Mouse (Mus musculus) CH12.LX (cell line): ENCODE results near the gene Trpv1. TPM values are rescaled to one million over a fixed set of nuclear protein-coding genes. Genes with fewer than 3 reads are reported as not detected.

ENCODE experiments used
- DNase-seq: peaks from one replicate; pipeline ENCODE4 v3.0.0-alpha.2; 2013; ENCODE audit errors: extremely low read depth
- H3K27ac ChIP-seq: 2 replicates; pipeline ENCODE4 v1.5.1; 2012; ENCODE audit warnings: low read depth, mild to moderate bottlenecking, control low read depth, moderate library complexity; ENCODE audit not compliant: insufficient read depth
- H3K27me3 ChIP-seq: replicated peaks from 2 replicates; pipeline ENCODE3; 2012; ENCODE audit warnings: inconsistent platforms
- H3K36me3 ChIP-seq, 2 experiments: replicated peaks in 1 of 2; 2 replicates each; pipeline versions ENCODE3 to v1.6.1; 2012; ENCODE audit warnings: inconsistent platforms in 1 of 2, low read length in 1 of 2, mild to moderate bottlenecking in 1 of 2, mixed read lengths in 1 of 2, moderate library complexity in 1 of 2; ENCODE audit not compliant: control insufficient read depth in 1 of 2, insufficient read depth in 1 of 2
- H3K4me1 ChIP-seq, 2 experiments: 2 replicates each; pipeline ENCODE4 v1.6.1; 2012; ENCODE audit warnings: inconsistent platforms in 1 of 2, moderate library complexity in 1 of 2; ENCODE audit not compliant: insufficient read depth in 2 of 2, control insufficient read depth in 1 of 2
- H3K4me2 ChIP-seq: 2 replicates; pipeline ENCODE4 v1.6.1; 2012; ENCODE audit warnings: low read depth, mild to moderate bottlenecking, control low read depth; ENCODE audit not compliant: poor library complexity, insufficient read depth, severe bottlenecking
- H3K4me3 ChIP-seq, 3 experiments: fragments of 150-350 bp in 1 of 3; sonication (generic) in 1 of 3; replicated peaks in 1 of 3; 2 replicates each; pipeline versions ENCODE3 to v1.5.1; 2011 to 2012; ENCODE audit warnings: low read depth in 2 of 3, low read length in 2 of 3, mild to moderate bottlenecking in 2 of 3, moderate library complexity in 2 of 3, control low read depth in 1 of 3, improper control_type of control experiment in 1 of 3, inconsistent platforms in 1 of 3, mixed read lengths in 1 of 3; ENCODE audit not compliant: poor library complexity in 1 of 3
- H3K79me2 ChIP-seq: replicated peaks from 2 replicates; pipeline ENCODE4 v1.6.1; 2012; ENCODE audit warnings: mild to moderate bottlenecking, moderate library complexity; ENCODE audit not compliant: control insufficient read depth, poor library complexity, insufficient read depth, severe bottlenecking; ENCODE audit errors: extremely low read depth
- H3K9ac ChIP-seq: 2 replicates; pipeline ENCODE4 v1.6.1; 2012; ENCODE audit warnings: low read depth, mild to moderate bottlenecking, control low read depth, moderate library complexity; ENCODE audit not compliant: insufficient read depth
- H3K9me3 ChIP-seq: replicated peaks from 2 replicates; pipeline ENCODE3; 2012; ENCODE audit warnings: low read length, inconsistent platforms, mixed read lengths
- BHLHE40 ChIP-seq: IDR thresholded peaks from 2 replicates; pipeline ENCODE4 v1.6.1; 2011; ENCODE audit warnings: mild to moderate bottlenecking, low read depth, low read length, improper control_type of control experiment
- CHD2 ChIP-seq: IDR thresholded peaks from 2 replicates; pipeline ENCODE4 v1.6.1; 2011; ENCODE audit warnings: low read length, improper control_type of control experiment
- CTCF ChIP-seq, 2 experiments: IDR thresholded peaks in 1 of 2; conservative IDR thresholded peaks in 1 of 2; 2 replicates each; pipeline ENCODE4 v1.5.1; 2011 to 2012; ENCODE audit warnings: low read depth in 2 of 2, low read length in 2 of 2, improper control_type of control experiment in 1 of 2, inconsistent platforms in 1 of 2, mild to moderate bottlenecking in 1 of 2, moderate library complexity in 1 of 2
- E2F4 ChIP-seq: IDR thresholded peaks from 2 replicates; pipeline ENCODE4 v1.6.1; 2011; ENCODE audit warnings: low read depth, low read length, improper control_type of control experiment; ENCODE audit not compliant: insufficient replicate concordance
- ETS1 ChIP-seq: conservative IDR thresholded peaks from 2 replicates; pipeline ENCODE4 v1.6.1; 2012; ENCODE audit warnings: low read depth, mild to moderate bottlenecking, inconsistent platforms, low read length, improper control_type of control experiment, moderate library complexity
- HCFC1 ChIP-seq: IDR thresholded peaks from 2 replicates; pipeline ENCODE4 v1.6.1; 2012; ENCODE audit warnings: low read depth, mild to moderate bottlenecking, inconsistent platforms, low read length, improper control_type of control experiment
- IRF4 ChIP-seq: IDR thresholded peaks from 2 replicates; pipeline ENCODE4 v1.6.1; 2014; ENCODE audit warnings: low read depth, mild to moderate bottlenecking, inconsistent platforms, low read length, improper control_type of control experiment
- JUN ChIP-seq: IDR thresholded peaks from 2 replicates; pipeline ENCODE4 v1.6.1; 2011; ENCODE audit warnings: low read depth, mild to moderate bottlenecking, low read length, improper control_type of control experiment, moderate library complexity; ENCODE audit not compliant: insufficient read depth
- JUND ChIP-seq: conservative IDR thresholded peaks from 2 replicates; pipeline ENCODE4 v1.6.1; 2011; ENCODE audit warnings: low read depth, low read length, improper control_type of control experiment
- KAT2A ChIP-seq: IDR thresholded peaks from 2 replicates; pipeline ENCODE4 v1.6.1; 2012; ENCODE audit warnings: low read length, improper control_type of control experiment, inconsistent platforms; ENCODE audit not compliant: insufficient replicate concordance
- MEF2A ChIP-seq: IDR thresholded peaks from 2 replicates; pipeline ENCODE4 v1.6.1; 2014; ENCODE audit warnings: low read depth, mild to moderate bottlenecking, inconsistent platforms, low read length, improper control_type of control experiment, borderline replicate concordance
- MXI1 ChIP-seq: IDR thresholded peaks from 2 replicates; pipeline ENCODE4 v1.6.1; 2011; ENCODE audit warnings: mild to moderate bottlenecking, low read depth, low read length, improper control_type of control experiment
- MYC ChIP-seq: IDR thresholded peaks from 2 replicates; pipeline ENCODE4 v1.6.1; 2011; ENCODE audit warnings: low read depth, mild to moderate bottlenecking, improper control_type of control experiment, low read length
- NELFE ChIP-seq: IDR thresholded peaks from 2 replicates; pipeline ENCODE4 v1.6.1; 2011; ENCODE audit warnings: low read depth, low read length, improper control_type of control experiment
- NRF1 ChIP-seq: IDR thresholded peaks from 2 replicates; pipeline ENCODE4 v1.6.1; 2014; ENCODE audit warnings: low read depth, mild to moderate bottlenecking, inconsistent platforms, low read length, improper control_type of control experiment, moderate library complexity
- PAX5 ChIP-seq: IDR thresholded peaks from 2 replicates; pipeline ENCODE4 v1.6.1; 2012; ENCODE audit warnings: low read length, inconsistent platforms, mixed read lengths
- POLR2AphosphoS2 ChIP-seq: IDR thresholded peaks from 2 replicates; pipeline ENCODE4 v1.6.1; 2011; ENCODE audit warnings: low read depth, low read length, improper control_type of control experiment
- SIN3A ChIP-seq: IDR thresholded peaks from 2 replicates; pipeline ENCODE4 v1.6.1; 2012; ENCODE audit warnings: low read length, improper control_type of control experiment, inconsistent platforms
- SMC3 ChIP-seq: IDR thresholded peaks from 2 replicates; pipeline ENCODE4 v1.6.1; 2011; ENCODE audit warnings: low read depth, low read length, improper control_type of control experiment
- TBP ChIP-seq: conservative IDR thresholded peaks from 2 replicates; pipeline ENCODE4 v1.6.1; 2011; ENCODE audit warnings: low read depth, low read length, improper control_type of control experiment
- TCF12 ChIP-seq: IDR thresholded peaks from 2 replicates; pipeline ENCODE4 v1.6.1; 2014; ENCODE audit warnings: low read depth, mild to moderate bottlenecking, inconsistent platforms, low read length, improper control_type of control experiment
- UBTF ChIP-seq: IDR thresholded peaks from 2 replicates; pipeline ENCODE4 v1.6.1; 2012; ENCODE audit warnings: low read depth, mild to moderate bottlenecking, inconsistent platforms, low read length, improper control_type of control experiment, moderate library complexity
- USF1 ChIP-seq: IDR thresholded peaks from 2 replicates; pipeline ENCODE4 v1.6.1; 2014; ENCODE audit warnings: low read depth, mild to moderate bottlenecking, inconsistent platforms, low read length, improper control_type of control experiment
- ZC3H11A ChIP-seq: IDR thresholded peaks from 2 replicates; pipeline ENCODE4 v1.6.1; 2012; ENCODE audit warnings: low read depth, mild to moderate bottlenecking, inconsistent platforms, low read length, improper control_type of control experiment
- ZKSCAN1 ChIP-seq: IDR thresholded peaks from 2 replicates; pipeline ENCODE4 v1.6.1; 2012; ENCODE audit warnings: low read depth, inconsistent platforms, low read length, improper control_type of control experiment, borderline replicate concordance
- ZMIZ1 ChIP-seq: IDR thresholded peaks from 2 replicates; pipeline ENCODE4 v1.6.1; 2012; ENCODE audit warnings: low read depth, mild to moderate bottlenecking, inconsistent platforms, low read length, improper control_type of control experiment
- ZNF384 ChIP-seq: IDR thresholded peaks from 2 replicates; pipeline ENCODE4 v1.6.1; 2012; ENCODE audit warnings: low read depth, low read length, improper control_type of control experiment, inconsistent platforms
- dilution Hi-C: fragments of 300-500 bp; cut with MboI; formaldehyde crosslinking; loops from 2 replicates; pipeline ENCODE4 v1.14.3; 2020; ENCODE audit warnings: low sequenced_read_pairs; ENCODE audit not compliant: extremely low pct_unique_long_range_greater_than_20kb, extremely low pct_ligation_motif_present
- in situ Hi-C: fragments of 300-500 bp; cut with MboI; formaldehyde crosslinking; loops from 3 replicates; pipeline ENCODE4 v1.14.3; 2019; ENCODE audit warnings: low sequenced_read_pairs, low pct_ligation_motif_present, low pct_unique_long_range_greater_than_20kb, mixed read lengths
- polyA plus RNA-seq: library from polyadenylated mRNA; unstranded; fragments of >175 nt; gene quantifications from 2 replicates; pipeline ENCODE4 v1.2.1, GENCODE M21; 2012; ENCODE audit warnings: low read depth; ENCODE audit not compliant: insufficient read length
- total RNA-seq, 2 experiments: library from RNA; depleted of rRNA; stranded (reverse); fragments of 300-350 nt in 1 of 2; fragments of >200 nt in 1 of 2; gene quantifications; 2 replicates each; pipeline ENCODE4 v1.2.3; 2012 to 2014

The Trpv1 gene
- total and polyA plus RNA-seq, 3 experiments = 0.08 to 0.13 TPM; not detected in 1

- dilution Hi-C loops = no loop called here
- H3K27me3 ChIP-seq = peaks cover 83% of the 10 kb centered on the region
Measured at GRCm38 (mm10) chr11:73258664-73259063, 24.6 kb downstream of the Trpv1 start.

GRCm38 (mm10) chr11:73260457-73260856, 26.4 kb downstream of the Trpv1 start:
- Histone ChIP-seq H3K4me3 (no peak overlapping the region), H3K27ac (no peak overlapping the region), H3K4me1 (no peaks in the 10 kb centered on the region), H3K27me3 (peaks cover 82% of the 10 kb centered on the region), H3K79me2 (no peaks in the 10 kb centered on the region), H3K4me2 (no peak overlapping the region), H3K36me3 (no peaks in the 10 kb centered on the region), H3K9ac (no peak overlapping the region), H3K9me3 (peaks cover 6% of the 10 kb centered on the region)
- in situ Hi-C loops = no loop called here
- dilution Hi-C loops = no loop called here
- DNase-seq = no peak
- TF ChIP-seq IRF4 = no peak
- TF ChIP-seq KAT2A = no peak
- no peak for TF ChIP-seq ZKSCAN1
- TF ChIP-seq TCF12 = no peak
- no peak for TF ChIP-seq PAX5
- TF ChIP-seq NELFE = no peak
- TF ChIP-seq ZMIZ1 = no peak
- TF ChIP-seq USF1 = no peak
- TF ChIP-seq TBP = no peak
- TF ChIP-seq E2F4 = no peak
- TF ChIP-seq ETS1 = no peak
- TF ChIP-seq HCFC1 = no peak
- TF ChIP-seq SMC3 = no peak
- TF ChIP-seq ZNF384 = no peak
- TF ChIP-seq JUND = no peak
- no peak for TF ChIP-seq ZC3H11A
- TF ChIP-seq CHD2 = no peak

More at GRCm38 (mm10) chr11:73258664-73259063, 24.6 kb downstream of the Trpv1 start:
- Histone ChIP-seq H3K9ac (no peak overlapping the region), H3K9me3 (peaks cover 6% of the 10 kb centered on the region), H3K36me3 (no peaks in the 10 kb centered on the region), H3K4me1 (no peaks in the 10 kb centered on the region), H3K4me2 (no peak overlapping the region), H3K79me2 (no peaks in the 10 kb centered on the region), H3K4me3 (no peak overlapping the region), H3K27ac (no peak overlapping the region)
- in situ Hi-C loops = no loop called here
- no peak for DNase-seq
- TF ChIP-seq E2F4 (no peak), SMC3 (no peak), KAT2A (no peak), PAX5 (no peak), USF1 (no peak), JUN (no peak), CTCF (conservative IDR thresholded peaks at IDR 0.05 in 1 of 2, IDR thresholded peaks at IDR 0.05 in 1 of 2; ENCODE audit: low read depth in 2 of 2, low read length in 2 of 2) (no peak), ZC3H11A (no peak), POLR2AphosphoS2 (no peak), UBTF (no peak), BHLHE40 (no peak), MXI1 (no peak), HCFC1 (no peak), ZMIZ1 (no peak), MEF2A (no peak), NRF1 (no peak), IRF4 (no peak), SIN3A (no peak), MYC (no peak)
